Mouse (Mus musculus): ENCODE measurements around the gene Smim8. TPM values are rescaled to one million over a fixed set of nuclear protein-coding genes. Genes with fewer than 3 reads are reported as not detected.

The Smim8 gene
- polyA plus RNA-seq (2017; shearing (Covaris generic)) = 31.2 TPM

DNA sequence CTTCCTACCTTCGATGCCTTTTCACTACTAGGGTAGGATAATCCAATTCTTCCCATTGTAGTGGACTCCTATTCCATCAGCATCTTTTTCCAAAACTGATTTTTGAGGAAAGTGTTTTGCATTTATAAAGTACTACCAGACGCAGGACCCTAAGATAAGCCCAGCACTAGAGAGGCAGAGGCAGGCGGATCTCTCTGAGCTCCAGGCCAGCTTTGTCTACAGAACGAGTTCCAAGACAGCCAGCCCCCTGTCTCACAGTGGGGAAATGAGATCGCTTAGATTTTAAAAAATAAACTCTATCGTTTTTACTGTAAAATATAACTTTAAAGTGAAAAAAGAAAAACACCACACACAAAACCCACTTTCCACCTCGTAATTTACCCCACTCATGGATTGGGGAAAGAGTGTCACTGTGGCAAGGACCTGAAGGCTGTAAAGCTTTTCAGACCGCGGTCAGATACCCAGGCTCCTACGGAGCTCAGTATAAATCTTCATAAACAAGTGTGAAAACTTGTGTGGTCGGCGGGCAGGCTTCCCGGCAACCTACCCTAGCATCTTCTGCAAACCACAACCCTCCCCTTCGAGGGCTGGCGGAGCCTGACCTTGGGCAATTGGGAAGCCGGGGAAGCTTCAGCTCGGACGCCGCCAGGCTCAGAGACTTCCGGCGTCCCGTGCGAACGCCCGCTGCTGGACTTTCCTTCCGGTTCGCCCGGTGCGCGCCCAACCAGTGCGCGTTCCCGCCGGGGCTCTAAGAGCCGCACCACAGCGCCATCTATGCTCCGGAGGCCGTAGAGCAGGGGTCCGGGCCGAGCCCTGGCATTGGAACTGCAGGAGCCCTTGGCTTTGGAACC lies at the start of gene Smim8:
TSS of gene Smim8 (minus strand) at position 747 of the 851 bp plus-strand sequence.

DNA sequence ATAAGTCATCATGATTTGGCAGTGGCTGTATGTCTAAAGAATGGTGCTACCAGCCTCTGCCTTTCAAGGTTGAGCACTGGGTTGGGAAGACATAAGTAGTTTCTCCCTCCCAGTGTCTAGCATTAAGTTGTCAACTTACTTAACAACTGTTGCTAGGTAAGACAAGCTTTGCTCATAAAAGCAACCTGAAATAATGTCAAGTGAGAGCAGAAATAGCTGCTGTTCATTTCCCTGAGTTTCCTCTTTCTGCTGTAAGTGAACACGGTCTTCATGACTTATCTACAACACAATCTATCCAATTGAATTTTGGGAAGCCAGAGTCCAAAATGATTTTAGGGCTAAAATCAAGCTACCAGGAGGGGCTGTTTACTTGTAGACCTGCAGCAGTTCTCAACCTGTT lies 22.1 kb downstream of the Smim8 start, which contains the start of gene Gm136:
TSS of gene Gm136 (minus strand) at position 101 of the 400 bp plus-strand sequence.

DNA sequence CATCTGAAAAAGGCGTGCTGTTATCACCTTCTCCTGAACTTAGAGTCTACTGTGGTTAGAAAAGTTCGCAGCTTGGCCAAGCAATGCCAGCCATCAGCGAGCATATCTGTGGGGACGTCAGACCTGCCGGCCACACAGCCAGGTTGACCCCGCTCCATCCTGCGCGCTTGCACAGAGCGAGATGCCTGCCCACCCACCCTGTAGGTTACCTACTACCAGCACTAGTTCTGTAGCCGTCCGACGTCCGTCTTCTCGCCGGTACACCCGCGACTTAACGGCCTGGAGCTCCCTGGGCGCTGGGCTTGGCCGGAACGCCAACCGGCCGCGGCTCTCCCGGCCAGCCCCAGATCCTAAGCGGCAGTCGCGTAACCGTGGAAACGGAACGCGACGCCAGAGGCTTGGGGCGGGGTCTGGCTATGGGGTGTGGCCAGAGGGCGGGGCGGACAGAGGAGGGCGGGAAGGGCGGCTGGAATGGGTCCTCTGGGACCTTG lies 48.3 kb downstream of the Smim8 start, which contains the start of gene Cfap206:
TSS of gene Cfap206 (minus strand) at position 356 of the 491 bp plus-strand sequence.

Other genes with a start within 250 kb of the Smim8 start
- gene Akirin2, start 227.5 kb downstream of the Smim8 start, polyA plus RNA-seq (2017; shearing (Covaris generic)) = 96.3 TPM
- 102 TPM for gene Orc3, start 163.5 kb downstream of the Smim8 start, polyA plus RNA-seq (2017; shearing (Covaris generic))
- 20.0 TPM for gene Rars2, start 163.5 kb downstream of the Smim8 start, polyA plus RNA-seq (2017; shearing (Covaris generic))
- 7.2 TPM for gene Slc35a1, start 91.0 kb downstream of the Smim8 start, polyA plus RNA-seq (2017; shearing (Covaris generic))
- not detected for gene Cfap206, start 48.2 kb downstream of the Smim8 start, polyA plus RNA-seq (2017; shearing (Covaris generic))
- not detected for gene Gm136, start 22.2 kb downstream of the Smim8 start, polyA plus RNA-seq (2017; shearing (Covaris generic))
- 50.8 TPM for gene Zfp292, start 104.5 kb upstream of the Smim8 start, polyA plus RNA-seq (2017; shearing (Covaris generic))
- not detected for gene Cga, start 115.4 kb upstream of the Smim8 start, polyA plus RNA-seq (2017; shearing (Covaris generic))